ENCODE assay signal across 23 mouse cellular contexts in the genomic region with DNA sequence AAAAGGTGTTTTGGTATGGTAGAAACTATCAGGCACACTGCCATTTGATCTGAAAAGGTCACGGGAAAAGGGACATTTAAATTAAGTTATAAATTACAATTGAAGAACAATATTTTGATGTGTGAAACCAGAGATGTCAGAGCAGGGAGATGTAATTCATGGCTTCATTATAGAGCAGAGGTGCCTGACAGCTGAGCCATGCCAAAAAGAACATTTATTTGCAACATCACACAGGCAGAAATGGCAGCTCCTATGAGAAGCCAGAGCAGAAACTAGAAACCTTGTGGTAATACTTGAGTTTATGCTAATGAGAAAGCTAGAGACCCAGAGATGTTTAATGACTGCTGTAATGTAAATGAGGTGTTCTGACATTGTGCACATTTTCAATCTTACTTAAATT.
DNase-seq lines count a peak whose midpoint lies in the region; ATAC-seq lines count a peak whose summit lies in the region.
"Had no signal": no experiment of that assay in that cellular context is flagged by ENCODE, and none has a peak within 500 bp of the region (broad histone marks: within the 10 kb centered on the region; RNA-seq: fewer than 3 reads in every experiment).

No protein-coding gene starts in this region.

- no peak overlapping the region for H3K4me3 ChIP-seq in hindbrain, embryonic 12.5 days
- H3K4me3 ChIP-seq in hindbrain, embryonic 10.5 days = no peak overlapping the region
- H3K4me3 ChIP-seq in kidney, embryonic 16.5 days (ENCODE audit: low read length) = no peak overlapping the region
- H3K4me3 ChIP-seq in neural tube, embryonic 12.5 days = no peak overlapping the region
- H3K4me3 ChIP-seq: embryonic facial prominence, embryonic 15.5 days; gastrocnemius, adult 2 months; limb, embryonic 15.5 days; lung, embryonic 15.5 days; myocyte had no signal

- H3K27ac ChIP-seq in hindbrain, embryonic 12.5 days = peak overlapping the region; percentile 40; the same call in 1 of the 2 replicates
- no peak overlapping the region for H3K27ac ChIP-seq in hindbrain, embryonic 10.5 days
- H3K27ac ChIP-seq in kidney, embryonic 16.5 days (ENCODE audit: low read length) = peak overlapping the region; percentile 2; the same call in 1 of the 2 replicates
- no peak overlapping the region for H3K27ac ChIP-seq in neural tube, embryonic 12.5 days
- H3K27ac ChIP-seq: embryonic facial prominence, embryonic 15.5 days; gastrocnemius, adult 2 months; limb, embryonic 15.5 days; liver, embryonic 14.5 days; lung, embryonic 15.5 days; stomach, postnatal 0 days had no signal

- H3K9me3 ChIP-seq in hindbrain, embryonic 12.5 days (replicated peaks) = no peaks in the 10 kb centered on the region
- no peaks in the 10 kb centered on the region for H3K9me3 ChIP-seq in hindbrain, embryonic 10.5 days
- H3K9me3 ChIP-seq in kidney, embryonic 16.5 days (ENCODE audit: low read length) = no peaks in the 10 kb centered on the region
- no peaks in the 10 kb centered on the region for H3K9me3 ChIP-seq in neural tube, embryonic 12.5 days
- H3K9me3 ChIP-seq: embryonic facial prominence, embryonic 15.5 days; limb, embryonic 15.5 days; lung, embryonic 15.5 days had no signal

- H3K4me1 ChIP-seq in hindbrain, embryonic 12.5 days = peaks cover 12% of the 10 kb centered on the region; the same call in 1 of the 2 replicates
- peaks cover 5% of the 10 kb centered on the region; the same call in 1 of the 2 replicates for H3K4me1 ChIP-seq in hindbrain, embryonic 10.5 days (replicated peaks)
- H3K4me1 ChIP-seq in kidney, embryonic 16.5 days (ENCODE audit: insufficient read depth, low read length) = peaks cover 19% of the 10 kb centered on the region
- peaks cover 6% of the 10 kb centered on the region for H3K4me1 ChIP-seq in neural tube, embryonic 12.5 days
- H3K4me1 ChIP-seq: embryonic facial prominence, embryonic 15.5 days; lung, embryonic 15.5 days had no signal

- no peak for DNase-seq in hindbrain, embryonic 10.5 days (ENCODE audit: low spot score)
- no peak for DNase-seq in kidney, adult 11 months
- no peak for DNase-seq in neural tube, embryonic 10.5 days (ENCODE audit: extremely low spot score, low spot score)
- DNase-seq: adrenal gland, postnatal 14 days; cerebellum, adult 9-10 months; gastrocnemius, adult 2 months; kidney, adult 9 months; left cerebral cortex, postnatal 4 days; lung, postnatal 4 days; right cerebral cortex, postnatal 14 days; thymus, adult 2 months had no signal

- 78% methylated on average over 1 of the region's 1 CpGs for WGBS in hindbrain, embryonic 12.5 days
- WGBS in hindbrain, embryonic 10.5 days = 89% methylated on average over 1 of the region's 1 CpGs
- WGBS in kidney, embryonic 16.5 days = 21% methylated on average over 1 of the region's 1 CpGs
- WGBS in neural tube, embryonic 12.5 days = 52% methylated on average over 1 of the region's 1 CpGs

- H3K36me3 ChIP-seq in hindbrain, embryonic 12.5 days = peaks cover 13% of the 10 kb centered on the region
- peaks cover 63% of the 10 kb centered on the region for H3K36me3 ChIP-seq in hindbrain, embryonic 10.5 days
- no peaks in the 10 kb centered on the region for H3K36me3 ChIP-seq in kidney, embryonic 16.5 days (ENCODE audit: insufficient read depth, low read length)
- H3K36me3 ChIP-seq in neural tube, embryonic 12.5 days = peaks cover 8% of the 10 kb centered on the region; the same call in 1 of the 2 replicates

- ATAC-seq in hindbrain, embryonic 12.5 days (ENCODE audit: low FRiP score) = peak; percentile 63; the same call in 1 of the 2 replicates
- ATAC-seq in kidney, embryonic 16.5 days (ENCODE audit: low FRiP score, low TSS enrichment) = no peak
- ATAC-seq in neural tube, embryonic 12.5 days (ENCODE audit: low FRiP score, low read depth) = 0 out of 2 replicates have a peak, but pooled peaks have one; percentile 17
- no peak for ATAC-seq in monocyte, adult 5-6 weeks (replicated peaks; ENCODE audit: insufficient number of reproducible peaks, low FRiP score, low TSS enrichment, poor library complexity, severe bottlenecking)
- ATAC-seq: CD4-positive, CD25-positive, alpha-beta regulatory T cell, adult 4 months; inflammation-experienced regulatory T-cells, adult 6 months had no signal

- H3K9ac ChIP-seq in hindbrain, embryonic 12.5 days = no peak overlapping the region
- H3K9ac ChIP-seq in kidney, embryonic 16.5 days (replicated peaks; ENCODE audit: low read length) = no peak overlapping the region
- no peak overlapping the region for H3K9ac ChIP-seq in neural tube, embryonic 12.5 days
- H3K9ac ChIP-seq: embryonic facial prominence, embryonic 15.5 days; limb, embryonic 15.5 days; liver, embryonic 14.5 days; lung, embryonic 15.5 days had no signal

- no peak overlapping the region for H3K4me2 ChIP-seq in hindbrain, embryonic 12.5 days (replicated peaks)
- no peak overlapping the region for H3K4me2 ChIP-seq in kidney, embryonic 16.5 days (replicated peaks; ENCODE audit: low read depth, low read length)
- no peak overlapping the region for H3K4me2 ChIP-seq in neural tube, embryonic 12.5 days (replicated peaks)
- H3K4me2 ChIP-seq: embryonic facial prominence, embryonic 15.5 days; limb, embryonic 15.5 days; lung, embryonic 15.5 days had no signal

- no peaks in the 10 kb centered on the region for H3K27me3 ChIP-seq in hindbrain, embryonic 12.5 days
- H3K27me3 ChIP-seq in hindbrain, embryonic 10.5 days (ENCODE audit: insufficient read depth, poor library complexity, severe bottlenecking) = no peaks in the 10 kb centered on the region
- no peaks in the 10 kb centered on the region for H3K27me3 ChIP-seq in kidney, embryonic 16.5 days (ENCODE audit: insufficient read depth, low read length)
- H3K27me3 ChIP-seq in neural tube, embryonic 12.5 days (replicated peaks) = no peaks in the 10 kb centered on the region
- H3K27me3 ChIP-seq: embryonic facial prominence, embryonic 15.5 days; limb, embryonic 15.5 days; lung, embryonic 15.5 days had no signal

Comparison
In these comparisons a context has a peak if more than half of its experiments do, and no peak if none do; other contexts are left out.
1. H3K27ac ChIP-seq: peak in hindbrain, embryonic 12.5 days (single experiment) and kidney, embryonic 16.5 days (single experiment); none in hindbrain, embryonic 10.5 days (single experiment) and neural tube, embryonic 12.5 days (single experiment).
2. ATAC-seq: peak in hindbrain, embryonic 12.5 days (single experiment) and neural tube, embryonic 12.5 days (single experiment); none in kidney, embryonic 16.5 days (single experiment) and monocyte, adult 5-6 weeks (single experiment).